Mouse (Mus musculus) layer of hippocampus, adult 11-12 months (tissue): Measurements from ENCODE around the gene Fanci.

Experiments
- DNase-seq: peaks from one replicate; pipeline ENCODE4 v3.0.0; 2022; ENCODE audit warnings: low spot score

Fanci gene

DNA sequence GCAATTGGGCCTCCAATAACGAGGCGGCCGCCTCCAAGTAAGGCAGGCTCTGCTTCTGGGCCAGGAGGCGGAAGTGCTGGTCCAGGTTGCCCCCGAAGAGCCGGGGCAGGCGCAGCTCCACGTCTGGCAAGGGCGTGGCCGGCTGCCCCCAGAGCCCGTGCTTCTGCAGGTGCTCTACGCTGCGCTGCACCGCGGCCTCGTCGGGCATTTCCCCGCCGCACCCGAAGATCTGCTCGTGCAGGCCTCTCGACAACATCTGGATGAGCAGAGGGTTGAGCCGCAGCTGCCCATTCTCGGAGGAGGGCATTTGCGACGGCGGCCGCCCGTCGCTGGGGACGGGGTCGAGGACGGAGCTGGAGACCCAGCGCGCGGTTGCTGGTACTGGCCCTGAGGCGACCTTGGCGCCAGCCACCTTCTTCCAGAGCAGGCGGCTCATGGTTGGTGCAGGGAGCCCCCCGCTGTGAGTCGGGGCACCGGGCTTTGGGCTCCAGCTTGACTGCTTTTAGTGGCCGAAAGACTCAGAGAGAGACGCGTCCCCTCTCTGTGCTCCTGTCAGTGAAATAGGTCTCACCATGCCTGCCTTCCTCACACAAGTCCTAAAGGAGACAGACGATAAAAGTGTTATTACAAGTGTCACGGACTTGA is 73.2 kb downstream of the Fanci start:
- no peak for DNase-seq

DNA sequence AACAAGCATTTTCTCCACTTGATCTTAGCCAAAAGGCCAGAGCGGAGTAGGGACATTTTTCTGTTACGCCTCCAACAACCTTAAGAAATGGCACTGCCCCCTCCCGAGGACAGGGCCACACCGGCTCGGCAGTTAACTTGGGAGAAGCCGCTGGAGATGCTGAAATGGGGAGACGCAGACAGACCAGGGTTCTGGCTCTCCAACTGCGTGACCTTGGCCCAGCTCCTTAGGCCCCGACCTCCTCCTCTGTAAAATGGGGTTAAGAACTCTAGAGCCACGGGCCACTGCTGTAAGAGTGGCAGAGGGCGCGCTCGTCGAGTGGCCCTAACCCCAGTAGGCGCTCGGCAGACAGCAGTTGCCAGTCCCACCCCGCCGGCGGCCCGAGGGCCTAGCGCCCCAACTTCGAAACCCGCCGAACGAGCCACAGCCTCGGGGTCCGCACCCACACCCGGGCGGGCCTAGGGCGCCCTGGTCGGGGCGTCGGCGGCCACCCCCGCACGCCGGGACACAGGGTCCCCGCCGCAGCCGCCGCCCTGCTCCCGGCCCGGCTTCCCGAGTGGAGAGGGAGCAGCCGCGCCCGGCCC is 73.8 kb downstream of the Fanci start:
- peak; percentile 58 for DNase-seq

DNA sequence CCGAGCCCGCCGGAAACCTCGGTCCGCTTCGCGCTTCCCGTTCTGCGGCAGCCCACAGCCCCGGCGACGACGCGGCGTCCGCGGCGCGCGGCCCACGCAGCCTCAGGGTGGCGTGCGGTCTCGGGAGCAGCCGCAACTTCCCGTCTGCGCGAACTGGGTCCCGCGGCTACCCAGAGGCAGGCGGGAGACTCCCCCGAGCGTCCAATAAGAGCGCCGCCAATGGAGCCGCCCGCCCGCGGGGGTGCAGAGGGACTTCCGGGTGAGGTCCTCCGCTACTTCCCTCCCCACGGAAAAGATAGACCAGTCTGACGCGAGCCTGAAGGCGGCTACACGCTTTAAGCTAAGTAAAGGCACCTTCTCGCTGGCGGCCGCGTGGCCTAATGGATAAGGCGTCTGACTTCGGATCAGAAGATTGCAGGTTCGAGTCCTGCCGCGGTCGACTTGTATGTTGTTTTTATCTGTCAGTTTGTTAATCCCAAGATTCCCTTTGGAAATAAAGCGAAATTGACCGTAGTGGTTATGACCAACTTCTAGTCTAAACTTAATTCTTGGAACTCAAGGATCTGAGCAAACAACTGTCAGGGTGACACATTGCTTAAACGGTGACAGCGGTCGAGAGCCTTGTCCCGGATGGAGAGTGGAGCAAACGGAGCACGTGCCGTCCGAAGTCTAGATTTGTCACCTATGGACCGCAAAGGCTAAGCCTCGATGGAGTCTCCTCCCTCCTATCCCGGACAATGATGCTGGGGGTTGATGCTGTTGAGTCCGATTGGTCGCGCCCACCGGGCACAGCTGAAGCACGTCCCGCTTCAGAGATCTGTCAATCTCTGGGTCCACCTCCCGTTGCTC is 74.5 kb downstream of the Fanci start, which contains the start of gene Polg:
Gene Polg, minus strand, starts transcription at position 310 of the 849 bp plus-strand sequence.
- peak; percentile 99 for DNase-seq

DNA sequence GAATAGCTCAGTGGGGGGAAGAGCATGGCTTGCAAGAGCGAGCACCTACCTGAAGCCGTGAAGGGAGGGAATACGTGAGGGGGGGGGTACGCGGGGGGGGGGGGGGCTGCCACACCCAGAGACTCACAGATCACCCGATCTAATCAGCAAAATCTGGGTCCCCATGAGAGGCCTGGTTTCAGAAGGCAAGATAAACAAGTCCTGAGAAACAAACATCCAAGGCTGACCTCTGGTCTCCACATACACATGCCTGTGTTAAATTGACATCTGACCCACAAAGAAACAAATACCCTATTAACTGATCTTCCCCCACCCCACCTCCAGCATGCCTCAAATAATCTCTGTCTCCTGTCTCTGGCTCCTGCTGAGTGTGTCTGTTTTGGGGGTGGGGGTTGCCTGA is 76.2 kb downstream of the Fanci start:
- no peak for DNase-seq

DNA sequence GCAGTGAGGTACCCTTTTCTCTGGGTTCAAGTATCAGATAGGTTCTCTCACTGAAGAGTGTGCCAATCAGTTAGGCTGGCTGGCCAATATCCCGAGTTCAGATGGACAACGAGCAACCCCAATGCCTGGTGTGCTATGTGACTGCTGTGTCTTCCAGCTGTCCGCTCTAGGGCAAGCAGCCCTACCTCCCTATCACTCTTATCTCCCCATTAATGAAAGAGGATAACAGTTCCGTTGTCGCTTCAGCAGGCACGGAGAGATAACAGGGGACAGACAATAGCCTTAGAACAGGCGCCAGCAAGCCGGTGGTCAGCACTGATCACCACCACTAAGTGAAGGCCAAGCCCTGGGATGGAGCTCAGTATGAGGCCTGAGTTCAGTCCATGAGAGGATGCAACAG is 77.3 kb downstream of the Fanci start:
- no peak for DNase-seq

DNA sequence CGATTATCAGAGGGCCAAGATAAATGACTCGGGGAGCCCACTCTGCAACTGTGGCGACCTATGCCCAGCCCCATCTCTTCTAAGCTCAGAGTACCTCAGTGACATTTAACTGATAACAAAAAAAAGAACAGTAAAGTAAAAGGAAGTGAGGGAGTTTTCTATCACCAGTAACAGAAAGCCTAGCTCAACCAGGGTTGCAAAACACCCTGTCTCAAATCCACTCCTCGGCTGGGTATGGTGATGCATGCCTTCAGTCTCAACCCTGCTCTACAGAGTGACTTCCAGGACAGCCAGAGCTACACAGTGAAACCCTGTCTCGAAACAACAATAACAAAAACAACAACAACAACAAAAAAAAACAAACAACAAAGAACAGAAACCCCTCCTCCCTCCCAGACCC is 78.0 kb downstream of the Fanci start:
- DNase-seq, result no peak

DNA sequence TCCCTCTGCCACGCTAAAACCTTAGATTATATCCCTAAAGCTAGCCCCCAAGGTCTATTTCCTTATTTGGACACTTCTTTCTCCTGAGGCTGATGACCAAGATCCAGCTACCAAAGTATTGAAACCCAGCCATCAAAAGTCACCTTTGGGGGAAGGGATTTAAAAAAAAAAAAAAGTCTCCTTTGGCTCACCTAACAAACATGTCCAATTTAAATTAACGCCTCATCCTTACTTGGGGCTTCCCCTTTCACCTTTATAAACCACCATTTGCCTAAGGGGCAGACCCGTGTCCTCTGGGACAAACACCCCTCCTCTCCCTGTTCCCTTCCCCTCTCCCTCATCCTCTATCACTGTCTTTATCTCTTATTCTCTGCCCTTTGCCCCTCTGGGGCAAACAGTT is 79.0 kb downstream of the Fanci start:
- DNase-seq, result no peak

DNA sequence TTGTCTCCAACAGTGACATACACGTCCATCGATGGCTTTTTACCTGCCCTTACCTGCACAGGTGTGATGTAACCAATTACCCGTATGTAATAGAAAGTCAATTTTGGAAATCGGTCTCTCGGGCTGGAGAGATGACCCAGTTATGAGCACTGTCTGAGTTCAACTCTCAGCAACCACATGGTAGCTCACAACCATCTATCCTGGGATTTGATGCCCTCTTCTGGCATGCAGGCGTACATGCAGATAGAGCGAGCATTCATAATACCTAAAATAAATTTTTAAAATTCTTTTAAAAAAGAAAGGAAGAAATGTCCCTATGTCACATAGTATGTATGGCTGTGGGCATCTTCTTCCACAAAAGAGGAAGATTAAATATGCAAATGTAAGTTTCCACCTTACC is 79.7 kb downstream of the Fanci start:
- no peak for DNase-seq

DNA sequence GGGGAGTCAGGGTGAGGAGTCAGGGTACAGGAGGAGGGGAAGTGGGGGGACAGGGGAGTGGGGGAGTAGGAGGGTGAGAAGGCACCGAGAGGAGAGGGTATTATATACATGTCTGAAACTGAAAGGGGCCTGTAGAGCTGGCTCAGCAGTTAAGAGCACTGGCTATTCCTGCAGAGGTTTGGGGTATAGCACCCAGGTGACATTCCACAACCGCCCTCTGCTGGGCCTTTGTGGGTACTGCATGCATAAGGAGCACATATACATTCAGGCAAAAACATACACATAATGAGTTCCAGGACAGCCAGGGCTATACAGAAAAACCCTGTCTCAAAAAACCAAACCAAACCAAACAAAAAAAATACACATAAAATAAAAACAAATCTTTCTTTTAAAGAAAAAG is 81.1 kb downstream of the Fanci start:
- DNase-seq, result no peak

DNA sequence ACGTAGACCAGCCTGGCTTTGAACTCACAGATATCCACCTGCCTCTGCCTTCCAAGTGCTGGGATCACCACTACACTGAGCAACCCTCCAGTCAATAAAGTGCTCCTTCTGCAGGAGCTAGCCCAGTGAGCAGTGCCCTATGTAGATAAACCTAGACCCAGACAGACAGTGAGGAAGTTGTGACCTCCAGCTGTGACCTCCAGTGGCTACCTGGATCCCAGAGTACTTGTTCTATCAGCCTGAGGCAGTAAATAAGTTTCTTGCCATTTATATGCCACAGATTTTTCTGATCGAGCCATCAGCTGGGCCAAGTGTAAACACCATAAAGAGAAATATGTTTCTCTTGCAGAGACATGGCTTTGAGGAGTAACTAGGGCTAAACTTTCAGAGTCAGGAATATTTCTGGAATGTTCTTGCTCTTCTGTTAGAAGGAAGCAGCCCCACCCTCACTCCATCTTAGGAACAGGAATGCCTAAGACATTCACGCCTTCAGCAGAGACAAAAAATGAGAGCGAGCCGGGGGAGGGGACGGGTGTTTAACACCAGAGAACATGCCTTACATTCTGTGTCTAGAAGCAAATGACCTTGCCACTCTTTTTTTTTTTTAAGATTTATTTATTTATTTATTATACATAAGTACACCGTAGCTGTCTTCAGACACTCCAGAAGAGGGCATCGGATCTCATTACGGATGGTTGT is 81.9 kb downstream of the Fanci start:
- no peak for DNase-seq

DNA sequence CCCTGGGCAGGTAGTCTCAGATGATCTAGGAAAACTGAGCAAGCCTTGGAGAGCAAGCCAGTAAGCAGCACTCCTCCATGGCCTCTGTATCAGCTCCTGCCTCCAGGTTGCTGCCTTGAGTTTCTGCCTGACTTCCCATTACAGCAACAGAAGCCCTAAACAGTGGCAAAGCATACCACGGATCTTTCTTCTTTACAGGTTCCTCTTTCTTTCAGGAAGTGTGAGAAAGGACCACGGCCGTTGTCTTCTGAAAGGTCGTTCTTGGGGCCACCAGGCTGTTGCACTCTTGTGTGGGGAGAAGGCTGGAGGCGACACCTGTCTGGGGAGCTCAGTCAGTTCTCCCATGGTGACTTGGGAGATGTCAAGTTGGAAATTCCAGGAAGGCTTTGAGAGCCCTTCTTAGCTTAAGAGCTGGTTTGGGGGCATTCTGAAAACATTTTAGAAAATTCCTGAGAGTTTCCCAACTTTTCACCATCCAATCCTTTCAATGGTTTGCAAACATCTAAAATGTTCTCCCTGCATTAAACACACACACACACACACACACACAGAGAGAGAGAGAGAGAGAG is 83.2 kb downstream of the Fanci start:
- no peak for DNase-seq

DNA sequence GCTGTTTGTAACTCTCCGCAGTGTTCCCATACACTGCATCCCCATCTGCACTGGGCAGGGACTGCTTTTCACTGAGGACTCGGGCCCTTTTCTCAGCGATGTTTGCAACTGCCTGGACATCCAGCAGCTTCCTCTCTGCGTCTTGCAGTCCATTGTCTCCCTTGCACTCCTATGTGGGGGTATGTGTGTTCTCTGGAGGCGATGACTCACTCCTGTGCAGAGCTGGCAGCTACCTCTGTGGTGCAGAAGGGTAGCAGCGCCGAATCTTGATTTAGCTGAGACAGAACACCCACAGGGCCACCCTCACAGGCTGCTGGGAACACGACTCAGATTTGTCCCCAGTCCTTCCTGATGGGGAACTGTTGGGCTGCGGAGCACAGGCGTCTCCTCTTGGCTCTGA is 94.8 kb downstream of the Fanci start:
- DNase-seq, result peak; percentile 81

DNA sequence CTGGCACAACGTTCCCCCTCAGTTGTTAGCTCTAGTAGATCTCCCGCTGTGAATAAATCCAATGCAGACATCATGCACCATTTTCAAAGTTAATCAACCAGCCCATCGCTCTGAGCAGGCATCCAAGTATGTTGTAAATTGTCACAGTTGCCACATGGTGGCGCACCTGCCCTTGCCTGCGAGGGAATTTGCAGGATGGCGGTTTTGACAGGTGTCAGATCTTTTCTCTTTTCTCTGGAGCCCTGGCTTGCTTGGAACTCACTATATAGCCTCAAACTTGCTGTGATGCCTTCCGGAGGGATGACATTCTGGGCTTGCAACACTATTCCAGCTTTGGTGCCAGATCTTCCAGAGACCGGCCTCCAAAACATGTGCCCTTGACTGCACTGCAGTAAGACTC is 102.2 kb downstream of the Fanci start:
- DNase-seq, result peak; percentile 66

DNA sequence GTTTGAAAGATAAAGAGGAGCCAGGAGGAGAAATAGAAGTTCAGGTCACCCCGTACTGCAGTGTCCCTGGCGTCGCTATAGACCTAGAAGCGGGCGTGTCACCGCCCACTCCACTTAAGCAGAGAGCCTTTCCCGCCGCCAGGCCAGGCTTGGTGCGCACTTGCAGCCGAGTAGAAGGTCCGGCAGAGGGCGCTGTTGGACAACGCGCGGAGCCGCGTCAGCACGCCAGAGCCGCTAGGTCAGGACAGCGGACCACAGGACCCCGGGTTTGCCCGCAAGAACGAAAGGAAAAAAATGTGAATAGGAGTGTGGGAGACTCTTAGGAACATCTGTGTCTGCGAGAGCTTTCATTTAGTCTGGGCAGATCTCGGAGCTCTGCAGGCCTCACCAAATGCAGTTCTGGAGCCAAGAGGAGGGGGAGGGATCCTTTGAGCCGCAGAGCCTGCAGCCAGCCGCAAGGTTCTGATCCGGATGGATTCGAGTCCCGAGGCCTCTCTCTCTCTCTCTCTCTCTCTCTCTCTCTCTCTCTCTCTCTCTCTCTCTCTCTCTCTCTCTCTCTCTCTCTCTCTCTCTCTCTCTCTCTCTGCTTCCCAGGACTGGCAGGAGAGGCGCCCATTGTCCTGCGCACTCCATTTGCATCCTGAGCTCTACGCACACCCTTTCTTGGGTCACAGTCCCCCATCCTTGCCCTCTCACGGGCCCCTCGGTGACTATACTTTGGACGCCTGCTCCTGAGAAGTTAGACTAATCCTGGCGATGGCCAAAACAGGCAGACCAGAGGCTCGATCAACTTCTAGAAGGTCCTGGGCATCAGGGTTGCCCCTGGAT is 104.5 kb downstream of the Fanci start:
- peak; percentile 85 for DNase-seq

DNA sequence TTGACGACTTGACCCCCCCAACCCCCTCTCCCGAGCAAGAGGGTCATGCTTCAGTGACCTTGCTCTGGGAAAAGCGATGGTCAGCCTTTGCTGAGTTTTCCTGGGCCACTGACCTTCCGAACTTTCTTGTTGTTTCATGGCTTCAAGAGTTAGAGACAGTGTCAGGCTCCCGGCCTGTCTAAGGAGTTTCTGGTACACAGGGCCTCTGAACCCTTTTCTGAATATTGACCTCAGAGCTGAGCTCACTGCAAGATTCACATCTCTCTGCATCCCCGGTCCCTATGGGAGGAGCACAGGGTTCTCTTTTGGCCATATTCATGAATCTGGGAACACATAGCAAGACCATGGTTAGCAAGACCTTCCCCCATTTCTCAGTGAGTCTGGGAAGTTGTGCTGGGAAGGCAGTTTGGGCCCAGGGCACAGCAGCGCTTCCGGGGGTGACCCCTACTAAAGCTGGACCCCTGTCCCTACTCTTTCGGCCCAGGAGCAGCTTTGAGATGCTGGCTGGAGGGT is 105.1 kb downstream of the Fanci start:
- no peak for DNase-seq

DNA sequence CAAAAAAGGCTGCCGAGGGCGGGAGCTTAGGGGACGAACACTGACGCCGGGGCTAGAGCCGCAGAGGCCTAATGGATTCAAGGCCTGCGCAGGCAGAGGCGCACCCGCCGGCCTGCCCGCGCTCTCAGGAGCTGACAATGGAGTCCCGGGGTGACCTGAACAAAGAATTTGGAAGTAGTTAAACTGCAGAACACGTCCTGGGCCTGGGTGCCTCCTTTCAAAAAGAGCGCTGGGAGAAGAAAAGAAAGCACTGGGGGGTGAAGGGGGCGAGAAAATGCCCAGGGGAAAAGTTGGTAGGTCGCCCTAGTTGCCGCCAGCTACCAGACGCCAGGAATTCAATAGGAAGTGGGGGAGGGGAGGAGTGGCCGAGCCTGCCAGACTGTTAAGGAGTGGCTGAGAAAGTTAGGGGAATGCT is 106.0 kb downstream of the Fanci start:
- DNase-seq, result no peak

DNA sequence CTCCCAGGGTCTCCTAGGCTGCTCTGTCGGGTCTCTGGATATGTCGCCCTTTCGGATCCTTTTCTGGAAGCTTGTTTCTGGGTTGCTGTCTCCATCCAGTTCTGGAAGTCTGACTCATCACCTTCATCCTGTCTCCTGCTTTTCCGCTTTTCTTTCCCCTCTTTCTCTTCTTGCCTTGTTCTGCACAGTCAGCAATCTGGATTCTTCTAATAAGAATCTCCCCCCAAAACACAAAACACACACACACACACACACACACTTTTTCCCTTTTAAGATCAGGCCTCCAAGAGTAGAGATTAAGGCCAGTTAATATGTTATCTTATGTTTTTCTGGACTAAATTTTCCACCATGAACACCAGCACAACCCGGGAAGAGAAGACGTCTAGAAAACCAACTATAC is 106.6 kb downstream of the Fanci start:
- no peak for DNase-seq

DNA sequence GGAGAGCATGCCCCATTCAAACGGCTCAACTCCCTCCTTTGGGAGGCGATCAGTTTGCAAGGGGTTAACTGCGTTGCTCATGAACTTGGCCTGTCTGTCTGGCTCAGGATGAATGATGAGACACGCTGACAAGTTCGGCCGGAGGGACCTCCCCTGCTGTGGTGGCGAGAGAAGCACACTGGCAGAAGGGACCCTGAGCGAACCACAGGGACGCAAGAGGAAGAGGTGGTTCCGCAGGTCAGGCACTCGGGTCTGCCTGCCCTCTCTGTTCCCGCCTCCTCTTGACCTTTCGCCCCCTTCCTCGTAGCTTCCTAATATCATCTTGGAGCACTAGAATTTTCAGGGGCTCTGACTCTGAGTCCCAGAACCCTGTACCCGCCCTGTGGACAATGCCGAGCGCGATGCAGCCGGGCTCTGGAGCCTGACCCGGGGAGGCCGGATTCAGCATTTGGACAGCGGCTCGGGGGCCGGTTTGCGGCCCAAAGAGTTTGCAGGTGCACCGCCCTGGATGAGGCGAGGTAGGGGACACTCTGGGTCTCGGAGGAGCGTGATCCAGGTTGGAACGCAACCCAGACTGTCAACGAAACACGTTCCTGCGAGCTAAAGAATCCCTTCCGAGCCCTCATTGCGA is 107.4 kb downstream of the Fanci start:
- no peak for DNase-seq
